Mouse (Mus musculus) intestine, postnatal 0 days (tissue): Measurements from ENCODE around the gene Slitrk5. TPM values are rescaled to one million over a fixed set of nuclear protein-coding genes. Genes with fewer than 3 reads are reported as not detected.
A peak's percentile ranks its signal among the peaks of the same experiment; 100 is the strongest.
"Not testable (repeated sequence)": the region's sequence is repeated elsewhere in the genome, so short reads cannot be mapped to it uniquely, and the experiment has no call there.

Experiments
- ATAC-seq: fragments of 200-750 bp; cut with Nextera tagmentation; 2 replicates; pipeline ENCODE4 v1.8.0; 2017; ENCODE audit warnings: mild to moderate bottlenecking, moderate TSS enrichment, moderate library complexity
- H3K27ac ChIP-seq: fragments of 300-500 bp; sonication (generic); 2 replicates; pipeline ENCODE4 v1.5.1; 2014; ENCODE audit warnings: mild to moderate bottlenecking, low read depth, low read length, moderate library complexity
- H3K27me3 ChIP-seq: fragments of 300-500 bp; sonication (generic); replicated peaks from 2 replicates; pipeline ENCODE4 v1.6.1; 2014; ENCODE audit warnings: low read length, mixed read lengths; ENCODE audit not compliant: control insufficient read depth, insufficient read depth
- H3K36me3 ChIP-seq: fragments of 300-500 bp; sonication (generic); 2 replicates; pipeline ENCODE4 v1.6.1; 2014; ENCODE audit warnings: mild to moderate bottlenecking, moderate library complexity; ENCODE audit not compliant: control insufficient read depth, insufficient read depth
- H3K4me1 ChIP-seq: fragments of 300-500 bp; sonication (generic); replicated peaks from 2 replicates; pipeline ENCODE4 v1.6.1; 2014; ENCODE audit warnings: antibody characterized with exemption, low read length, mixed read lengths; ENCODE audit not compliant: control insufficient read depth, insufficient read depth
- H3K4me2 ChIP-seq: fragments of 300-500 bp; sonication (generic); replicated peaks from 2 replicates; pipeline ENCODE4 v1.6.1; 2014; ENCODE audit warnings: low read depth, mild to moderate bottlenecking, moderate library complexity
- H3K4me3 ChIP-seq: fragments of 300-500 bp; sonication (generic); 2 replicates; pipeline ENCODE4 v1.5.1; 2014; ENCODE audit warnings: low read depth, low read length
- H3K9ac ChIP-seq: fragments of 300-500 bp; sonication (generic); 2 replicates; pipeline ENCODE4 v1.6.1; 2014; ENCODE audit warnings: mild to moderate bottlenecking, low read depth, low read length
- H3K9me3 ChIP-seq: fragments of 300-500 bp; sonication (generic); 2 replicates; pipeline ENCODE4 v1.6.1; 2016; ENCODE audit warnings: mixed run types; ENCODE audit not compliant: control insufficient read depth
- CTCF ChIP-seq: sonication (generic); IDR thresholded peaks from 2 replicates; pipeline ENCODE4 v1.5.1; 2016; ENCODE audit warnings: low read depth, mild to moderate bottlenecking, control low read depth, antibody characterized with exemption, moderate library complexity
- WGBS: fragments of 180-500 bp; shearing (Covaris S2); extraction: QIAGEN DNeasy Blood & Tissue Kit; methylation state at CpG from one replicate; pipeline ENCODE4 v1.1.7; 2014; 5-methylcytosine and 5-hydroxymethylcytosine counted together
- polyA plus RNA-seq: library from polyadenylated mRNA; unstranded; fragments of >200 nt; fragmentation: Nextera tagmentation; extraction: Ambion mirVana; gene quantifications from 2 replicates; pipeline ENCODE4 v1.2.1, GENCODE M21; 2015

Gene Slitrk5
- polyA plus RNA-seq, 1 experiment from 2014 or later: 1.1 TPM

- ATAC-seq: no peak
- TF ChIP-seq CTCF: no peak
- Histone ChIP-seq H3K9me3 (no peaks in the 10 kb centered on the region), H3K9ac (no peak overlapping the region), H3K4me1 (no peaks in the 10 kb centered on the region; the same call in 1 of the 2 replicates), H3K27me3 (peaks cover 48% of the 10 kb centered on the region), H3K27ac (no peak overlapping the region), H3K4me2 (peak overlapping the region; percentile 99), H3K4me3 (peak overlapping the region; percentile 68; the same call in 1 of the 2 replicates), H3K36me3 (no peaks in the 10 kb centered on the region)
- WGBS: 9% methylated on average over 17 of the region's 17 CpGs
Measured at GRCm38 (mm10) chr14:111677361-111678070, 2.6 kb downstream of the Slitrk5 start.

GRCm38 (mm10) chr14:111680271-111680670 is 5.4 kb downstream of the Slitrk5 start:
- WGBS: 54% methylated on average over 8 of the region's 8 CpGs
- ATAC-seq: no peak
- H3K9me3 ChIP-seq: no peaks in the 10 kb centered on the region
- H3K4me2 ChIP-seq: peak overlapping the region; percentile 82; the same call in 1 of the 2 replicates
- no peaks in the 10 kb centered on the region for H3K36me3 ChIP-seq
- no peak overlapping the region for H3K27ac ChIP-seq
- no peaks in the 10 kb centered on the region; the same call in 1 of the 2 replicates for H3K4me1 ChIP-seq
- peaks cover 48% of the 10 kb centered on the region for H3K27me3 ChIP-seq
- no peak overlapping the region for H3K9ac ChIP-seq
- H3K4me3 ChIP-seq: no peak overlapping the region
- no peak for TF ChIP-seq CTCF

GRCm38 (mm10) chr14:111681092-111681708 is 6.3 kb downstream of the Slitrk5 start:
- peak overlapping the region; percentile 47 for H3K4me3 ChIP-seq
- H3K4me1 ChIP-seq: no peaks in the 10 kb centered on the region; the same call in 1 of the 2 replicates
- WGBS: under 1% methylated on average over 38 of the region's 38 CpGs
- H3K36me3 ChIP-seq: no peaks in the 10 kb centered on the region
- no peak for TF ChIP-seq CTCF
- peak overlapping the region; percentile 82 for H3K4me2 ChIP-seq
- H3K9me3 ChIP-seq: no peaks in the 10 kb centered on the region
- 0 out of 2 replicates have a peak overlapping the region, but pooled peaks have one; percentile 17 for H3K9ac ChIP-seq
- ATAC-seq: no peak
- peaks cover 40% of the 10 kb centered on the region for H3K27me3 ChIP-seq
- H3K27ac ChIP-seq: no peak overlapping the region

GRCm38 (mm10) chr14:111681773-111682172 is 6.9 kb downstream of the Slitrk5 start:
- H3K4me1 ChIP-seq: no peaks in the 10 kb centered on the region; the same call in 1 of the 2 replicates
- no peak for ATAC-seq
- H3K9me3 ChIP-seq: no peaks in the 10 kb centered on the region
- H3K36me3 ChIP-seq: no peaks in the 10 kb centered on the region
- H3K27me3 ChIP-seq: peaks cover 34% of the 10 kb centered on the region
- 2% methylated on average over 13 of the region's 13 CpGs for WGBS
- H3K27ac ChIP-seq: no peak overlapping the region
- TF ChIP-seq CTCF: no peak
- peak overlapping the region; percentile 47 for H3K4me3 ChIP-seq
- peak overlapping the region; percentile 82 for H3K4me2 ChIP-seq
- H3K9ac ChIP-seq: 0 out of 2 replicates have a peak overlapping the region, but pooled peaks have one; percentile 17

GRCm38 (mm10) chr14:111683543-111683942 is 8.6 kb downstream of the Slitrk5 start:
- Histone ChIP-seq H3K4me1 (no peaks in the 10 kb centered on the region; the same call in 1 of the 2 replicates), H3K9me3 (no peaks in the 10 kb centered on the region), H3K4me2 (no peak overlapping the region), H3K27ac (no peak overlapping the region), H3K27me3 (peaks cover 22% of the 10 kb centered on the region), H3K9ac (no peak overlapping the region), H3K36me3 (no peaks in the 10 kb centered on the region), H3K4me3 (no peak overlapping the region)
- ATAC-seq: no peak
- 62% methylated on average over 4 of the region's 4 CpGs for WGBS
- no peak for TF ChIP-seq CTCF

GRCm38 (mm10) chr14:111690139-111690538 is 15.2 kb downstream of the Slitrk5 start:
- not testable (repeated sequence) for ATAC-seq, H3K4me3 ChIP-seq, H3K4me1 ChIP-seq, H3K9me3 ChIP-seq, H3K36me3 ChIP-seq, H3K4me2 ChIP-seq, H3K27me3 ChIP-seq, H3K27ac ChIP-seq, H3K9ac ChIP-seq
- 49% methylated on average over 1 of the region's 1 CpGs for WGBS
